Mouse (Mus musculus) urinary bladder, postnatal 14 days (tissue): ENCODE data around the gene Arhgdig.
A peak's percentile ranks its signal among the peaks of the same experiment; 100 is the strongest.

Experiments used
- DNase-seq: peaks from one replicate; pipeline ENCODE4 v3.0.0; 2021; ENCODE audit warnings: low spot score

Gene Arhgdig

GRCm38 (mm10) chr17:26207686-26208085 lies at the start of gene Arhgdig:
Gene Arhgdig, minus strand, starts transcription at chr17:26207786.
- DNase-seq = no peak

GRCm38 (mm10) chr17:26255313-26255712 lies 47.7 kb upstream of the Arhgdig start:
- no peak for DNase-seq

- no peak for DNase-seq
Observed at GRCm38 (mm10) chr17:26253399-26253798, 45.8 kb upstream of the Arhgdig start.

- peak; percentile 93 for DNase-seq
Observed at GRCm38 (mm10) chr17:26252539-26253251, 45.1 kb upstream of the Arhgdig start, which contains the start of gene Luc7l. Gene Luc7l, plus strand, starts transcription at chr17:26252896.

- no peak for DNase-seq
Observed at GRCm38 (mm10) chr17:26251886-26252538, 44.4 kb upstream of the Arhgdig start.

- peak; percentile 95 for DNase-seq
Observed at GRCm38 (mm10) chr17:26244101-26244841, 36.7 kb upstream of the Arhgdig start, which contains the start of gene Fam234a. Gene Fam234a, minus strand, starts transcription at chr17:26244242.

GRCm38 (mm10) chr17:26243471-26244100 lies 36.0 kb upstream of the Arhgdig start:
- DNase-seq = peak; percentile 77

- no peak for DNase-seq
Observed at GRCm38 (mm10) chr17:26240990-26241389, 33.4 kb upstream of the Arhgdig start.

- no peak for DNase-seq
Observed at GRCm38 (mm10) chr17:26240120-26240790, 32.7 kb upstream of the Arhgdig start.

GRCm38 (mm10) chr17:26239551-26239950 lies 32.0 kb upstream of the Arhgdig start:
- DNase-seq = no peak

- DNase-seq = no peak
Observed at GRCm38 (mm10) chr17:26237667-26238066, 30.1 kb upstream of the Arhgdig start.

- DNase-seq = no peak
Observed at GRCm38 (mm10) chr17:26235077-26235815, 27.7 kb upstream of the Arhgdig start.

- DNase-seq = no peak
Observed at GRCm38 (mm10) chr17:26234386-26234785, 26.8 kb upstream of the Arhgdig start.

GRCm38 (mm10) chr17:26232863-26233262 lies 25.3 kb upstream of the Arhgdig start:
- no peak for DNase-seq

GRCm38 (mm10) chr17:26231156-26231555 lies 23.6 kb upstream of the Arhgdig start:
- DNase-seq = no peak

- no peak for DNase-seq
Observed at GRCm38 (mm10) chr17:26229776-26230175, 22.2 kb upstream of the Arhgdig start.

GRCm38 (mm10) chr17:26225150-26225549 lies 17.6 kb upstream of the Arhgdig start:
- DNase-seq = peak; percentile 63

- DNase-seq = no peak
Observed at GRCm38 (mm10) chr17:26221508-26221907, 13.9 kb upstream of the Arhgdig start.

GRCm38 (mm10) chr17:26212681-26213080 lies 5.1 kb upstream of the Arhgdig start:
- no peak for DNase-seq

- DNase-seq = no peak
Observed at GRCm38 (mm10) chr17:26212241-26212640, 4.7 kb upstream of the Arhgdig start.

- DNase-seq = no peak
Observed at GRCm38 (mm10) chr17:26206392-26206791, 1.2 kb downstream of the Arhgdig start.
